Mouse (Mus musculus) kidney, adult 2 months (tissue): ENCODE measurements at regions not wholly inside any gene's neighbourhood (a gene's known extent, or its start where the extent isn't known, plus 50 kb on each side); places are given as distances from the start of the nearest gene placed in this dataset.

Experiments used
- CTCF ChIP-seq: fragments of 200-500 bp; conservative IDR thresholded peaks from 2 replicates; pipeline ENCODE4 v1.5.1; 2011; ENCODE audit warnings: low read depth, mild to moderate bottlenecking, control low read depth, low read length, moderate library complexity, mixed read lengths; ENCODE audit not compliant: insufficient read depth, insufficient read length
- POLR2A ChIP-seq: fragments of 200-500 bp; IDR thresholded peaks from one replicate; pipeline ENCODE4 v1.6.1; 2011; ENCODE audit warnings: low read depth, low read length, control low read depth

DNA sequence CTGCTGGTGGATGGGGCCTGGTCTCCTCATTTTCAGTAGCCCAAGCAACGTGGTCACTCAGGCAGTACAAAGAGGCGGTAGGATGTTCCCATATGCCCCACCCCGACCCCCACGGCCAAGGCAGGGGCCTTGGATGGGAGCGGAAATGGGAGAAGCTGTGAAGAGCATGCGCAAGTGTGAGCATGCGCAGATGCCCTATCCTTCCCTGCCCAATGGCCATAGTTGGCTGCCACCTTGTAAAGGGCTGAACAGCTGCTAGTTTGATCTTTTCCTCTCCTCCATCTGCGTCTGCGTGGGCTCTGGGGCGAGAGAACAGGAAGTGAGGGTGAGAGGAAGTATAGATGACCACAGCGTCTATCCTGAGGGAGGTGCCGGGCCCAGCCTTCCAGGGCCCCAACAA is 200.1 kb upstream of the Zdhhc25 start:
- TF ChIP-seq CTCF, result no peak
- no peak for TF ChIP-seq POLR2A
